Mouse (Mus musculus) intestine, postnatal 0 days (tissue): ENCODE data around the gene Msi2. TPM values are rescaled to one million over a fixed set of nuclear protein-coding genes. Genes with fewer than 3 reads are reported as not detected.
A peak's percentile ranks its signal among the peaks of the same experiment; 100 is the strongest.

Source experiments
- ATAC-seq: fragments of 200-750 bp; cut with Nextera tagmentation; 2 replicates; pipeline ENCODE4 v1.8.0; 2017; ENCODE audit warnings: mild to moderate bottlenecking, moderate TSS enrichment, moderate library complexity
- H3K27ac ChIP-seq: fragments of 300-500 bp; sonication (generic); 2 replicates; pipeline ENCODE4 v1.5.1; 2014; ENCODE audit warnings: mild to moderate bottlenecking, low read depth, low read length, moderate library complexity
- H3K27me3 ChIP-seq: fragments of 300-500 bp; sonication (generic); replicated peaks from 2 replicates; pipeline ENCODE4 v1.6.1; 2014; ENCODE audit warnings: low read length, mixed read lengths; ENCODE audit not compliant: control insufficient read depth, insufficient read depth
- H3K36me3 ChIP-seq: fragments of 300-500 bp; sonication (generic); 2 replicates; pipeline ENCODE4 v1.6.1; 2014; ENCODE audit warnings: mild to moderate bottlenecking, moderate library complexity; ENCODE audit not compliant: control insufficient read depth, insufficient read depth
- H3K4me1 ChIP-seq: fragments of 300-500 bp; sonication (generic); replicated peaks from 2 replicates; pipeline ENCODE4 v1.6.1; 2014; ENCODE audit warnings: antibody characterized with exemption, low read length, mixed read lengths; ENCODE audit not compliant: control insufficient read depth, insufficient read depth
- H3K4me2 ChIP-seq: fragments of 300-500 bp; sonication (generic); replicated peaks from 2 replicates; pipeline ENCODE4 v1.6.1; 2014; ENCODE audit warnings: low read depth, mild to moderate bottlenecking, moderate library complexity
- H3K4me3 ChIP-seq: fragments of 300-500 bp; sonication (generic); 2 replicates; pipeline ENCODE4 v1.5.1; 2014; ENCODE audit warnings: low read depth, low read length
- H3K9ac ChIP-seq: fragments of 300-500 bp; sonication (generic); 2 replicates; pipeline ENCODE4 v1.6.1; 2014; ENCODE audit warnings: mild to moderate bottlenecking, low read depth, low read length
- H3K9me3 ChIP-seq: fragments of 300-500 bp; sonication (generic); 2 replicates; pipeline ENCODE4 v1.6.1; 2016; ENCODE audit warnings: mixed run types; ENCODE audit not compliant: control insufficient read depth
- CTCF ChIP-seq: sonication (generic); IDR thresholded peaks from 2 replicates; pipeline ENCODE4 v1.5.1; 2016; ENCODE audit warnings: low read depth, mild to moderate bottlenecking, control low read depth, antibody characterized with exemption, moderate library complexity
- WGBS: fragments of 180-500 bp; shearing (Covaris S2); extraction: QIAGEN DNeasy Blood & Tissue Kit; methylation state at CpG from one replicate; pipeline ENCODE4 v1.1.7; 2014; 5-methylcytosine and 5-hydroxymethylcytosine counted together
- polyA plus RNA-seq: library from polyadenylated mRNA; unstranded; fragments of >200 nt; fragmentation: Nextera tagmentation; extraction: Ambion mirVana; gene quantifications from 2 replicates; pipeline ENCODE4 v1.2.1, GENCODE M21; 2015

The Msi2 gene
- polyA plus RNA-seq, 1 experiment from 2014 or later, result 7.5 TPM

- Histone ChIP-seq H3K36me3 (no peaks in the 10 kb centered on the region), H3K27ac (no peak overlapping the region), H3K4me2 (no peak overlapping the region), H3K9me3 (no peaks in the 10 kb centered on the region), H3K4me1 (no peaks in the 10 kb centered on the region; the same call in 1 of the 2 replicates), H3K9ac (no peak overlapping the region), H3K4me3 (no peak overlapping the region), H3K27me3 (no peaks in the 10 kb centered on the region)
- TF ChIP-seq CTCF, result no peak
- ATAC-seq, result no peak
- WGBS, result 69% methylated on average over 12 of the region's 12 CpGs
Measured at GRCm38 (mm10) chr11:88516596-88517485, 201.5 kb downstream of the Msi2 start.

- no peak overlapping the region for H3K4me2 ChIP-seq
- H3K27me3 ChIP-seq, result no peaks in the 10 kb centered on the region
- no peak overlapping the region for H3K9ac ChIP-seq
- H3K4me1 ChIP-seq, result no peaks in the 10 kb centered on the region; the same call in 1 of the 2 replicates
- no peak overlapping the region for H3K27ac ChIP-seq
- no peak for ATAC-seq
- no peaks in the 10 kb centered on the region for H3K9me3 ChIP-seq
- 72% methylated on average over 6 of the region's 6 CpGs for WGBS
- peak; percentile 32 for TF ChIP-seq CTCF
- H3K4me3 ChIP-seq, result no peak overlapping the region
- no peaks in the 10 kb centered on the region for H3K36me3 ChIP-seq
Measured at GRCm38 (mm10) chr11:88515736-88516583, 202.4 kb downstream of the Msi2 start.

GRCm38 (mm10) chr11:88515267-88515666 is 203.0 kb downstream of the Msi2 start:
- no peak for ATAC-seq
- H3K27me3 ChIP-seq, result no peaks in the 10 kb centered on the region
- no peak overlapping the region for H3K9ac ChIP-seq
- no peaks in the 10 kb centered on the region for H3K9me3 ChIP-seq
- no peak overlapping the region for H3K4me3 ChIP-seq
- H3K27ac ChIP-seq, result no peak overlapping the region
- WGBS, result 79% methylated on average over 2 of the region's 2 CpGs
- H3K36me3 ChIP-seq, result no peaks in the 10 kb centered on the region
- no peak for TF ChIP-seq CTCF
- no peaks in the 10 kb centered on the region; the same call in 1 of the 2 replicates for H3K4me1 ChIP-seq
- no peak overlapping the region for H3K4me2 ChIP-seq

- no peaks in the 10 kb centered on the region for H3K9me3 ChIP-seq
- no peaks in the 10 kb centered on the region for H3K27me3 ChIP-seq
- no peak for ATAC-seq
- no peak overlapping the region for H3K9ac ChIP-seq
- H3K4me2 ChIP-seq, result no peak overlapping the region
- H3K4me1 ChIP-seq, result no peaks in the 10 kb centered on the region; the same call in 1 of the 2 replicates
- H3K4me3 ChIP-seq, result no peak overlapping the region
- no peak for TF ChIP-seq CTCF
- H3K36me3 ChIP-seq, result no peaks in the 10 kb centered on the region
- WGBS, result 69% methylated on average over 12 of the region's 12 CpGs
- no peak overlapping the region for H3K27ac ChIP-seq
Measured at GRCm38 (mm10) chr11:88514151-88514926, 204.0 kb downstream of the Msi2 start.

- TF ChIP-seq CTCF, result peak; percentile 85
- no peaks in the 10 kb centered on the region; the same call in 1 of the 2 replicates for H3K4me1 ChIP-seq
- no peak overlapping the region for H3K4me2 ChIP-seq
- no peak overlapping the region for H3K9ac ChIP-seq
- 36% methylated on average over 4 of the region's 4 CpGs for WGBS
- no peak overlapping the region for H3K27ac ChIP-seq
- peak; percentile 46; the same call in 1 of the 2 replicates for ATAC-seq
- no peaks in the 10 kb centered on the region for H3K9me3 ChIP-seq
- no peaks in the 10 kb centered on the region for H3K27me3 ChIP-seq
- no peaks in the 10 kb centered on the region for H3K36me3 ChIP-seq
- no peak overlapping the region for H3K4me3 ChIP-seq
Measured at GRCm38 (mm10) chr11:88512580-88512979, 205.7 kb downstream of the Msi2 start.
